Mouse (Mus musculus): ENCODE results near the gene Hrh2. TPM values are rescaled to one million over a fixed set of nuclear protein-coding genes. Genes with fewer than 3 reads are reported as not detected.

The Hrh2 gene
- 0.29 and 0.42 TPM in 2 replicates for polyA plus RNA-seq (2014; fragmentation: Nextera tagmentation; extraction: Ambion mirVana)

DNA sequence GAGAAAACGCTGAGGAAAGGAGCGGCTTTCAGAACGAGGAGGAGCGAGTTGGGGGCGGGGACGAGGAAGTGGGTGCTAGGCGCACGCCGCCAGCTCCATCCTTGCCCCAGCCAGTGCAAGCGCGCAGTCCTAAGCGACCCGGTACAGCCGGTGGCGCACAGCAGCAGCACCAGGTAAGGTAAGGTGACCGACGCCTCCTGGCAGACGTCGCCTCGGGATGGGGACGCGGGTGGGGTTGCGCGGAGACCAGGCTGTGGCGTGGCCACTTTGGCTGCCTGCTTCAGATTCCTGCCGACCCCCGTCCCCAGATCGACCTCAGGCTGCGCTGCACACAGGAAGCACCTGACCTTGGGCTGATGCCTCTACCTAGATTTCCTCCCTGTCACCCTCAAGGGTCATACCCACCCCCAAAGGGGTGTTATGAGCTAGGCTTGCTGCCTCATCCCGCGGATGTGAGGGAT lies at the start of gene Hrh2:
Gene Hrh2 (plus strand): TSS at position 109 of the 461 bp plus-strand sequence.
- Histone ChIP-seq H3K9ac (replicated peaks; ENCODE audit: low read depth, low read length) (no peak within 1 kb of the TSS), H3K9me3 (ENCODE audit: control insufficient read depth, low read depth, low read length) (no peaks in the 10 kb centered on the region), H3K27ac (ENCODE audit: low read length) (no peak within 1 kb of the TSS), H3K36me3 (ENCODE audit: control insufficient read depth, insufficient read depth, low read length) (no peaks in the 10 kb centered on the region), H3K4me3 (ENCODE audit: low read depth, low read length) (peak within 1 kb of the TSS; percentile 24), H3K4me2 (replicated peaks; ENCODE audit: low read depth, low read length) (peak within 1 kb of the TSS; percentile 55), H3K4me1 (ENCODE audit: control insufficient read depth, insufficient read depth, low read length) (no peaks in the 10 kb centered on the region), H3K27me3 (ENCODE audit: control insufficient read depth, insufficient read depth, low read length) (peaks cover 5% of the 10 kb centered on the region; the same call in 1 of the 2 replicates)
- under 1% methylated on average over 31 of the region's 31 CpGs for WGBS
- ATAC-seq (ENCODE audit: insufficient number of reproducible peaks, insufficient read depth, low FRiP score, low read depth) = 0 out of 2 replicates have a peak, but pooled peaks have one; percentile 49

DNA sequence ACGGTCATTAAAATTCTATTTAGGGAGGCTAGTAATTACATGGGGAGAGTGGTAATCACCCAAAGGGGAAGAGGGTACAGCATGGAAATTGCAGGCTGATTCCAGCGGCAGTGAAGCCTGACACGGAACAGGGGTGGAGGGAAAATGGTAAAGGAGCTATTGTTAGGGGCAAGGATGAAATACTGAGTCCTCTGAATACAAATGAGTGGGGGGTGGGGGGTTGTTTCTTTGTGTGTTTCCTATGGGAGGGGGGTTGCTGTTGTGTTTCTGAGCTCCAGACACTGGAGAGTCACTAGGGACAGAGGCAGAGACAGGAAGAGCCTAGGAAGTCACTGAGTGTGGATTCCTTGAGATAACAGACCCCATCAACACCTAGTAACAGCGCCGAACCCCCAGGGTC lies 48.1 kb upstream of the Hrh2 start:
- no peak for ATAC-seq (ENCODE audit: insufficient number of reproducible peaks, insufficient read depth, low FRiP score, low read depth)

DNA sequence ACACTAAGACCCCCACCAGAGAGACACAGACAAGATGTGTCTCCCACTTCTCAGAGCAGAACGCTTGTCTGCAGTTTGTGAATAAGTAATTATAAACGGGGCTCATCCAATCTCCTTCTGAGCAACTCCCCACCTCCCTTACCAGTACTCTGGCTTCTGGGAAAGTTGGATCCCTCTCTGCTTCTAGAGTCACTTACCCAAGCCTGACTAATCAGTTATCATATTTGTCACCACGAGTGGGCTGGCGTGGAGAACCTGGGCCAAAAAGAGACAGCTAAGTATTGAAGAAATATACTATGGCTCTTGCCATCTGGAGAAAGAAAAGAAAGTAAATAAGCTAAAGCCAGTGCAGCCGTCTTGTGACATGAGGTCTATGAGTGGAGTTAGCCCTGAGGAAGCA lies 47.3 kb upstream of the Hrh2 start:
- H3K9me3 ChIP-seq (ENCODE audit: control insufficient read depth, low read depth, low read length) = no peaks in the 10 kb centered on the region
- H3K4me2 ChIP-seq (replicated peaks; ENCODE audit: low read depth, low read length) = no peak overlapping the region
- H3K4me1 ChIP-seq (ENCODE audit: control insufficient read depth, insufficient read depth, low read length) = no peaks in the 10 kb centered on the region
- H3K9ac ChIP-seq (replicated peaks; ENCODE audit: low read depth, low read length) = no peak overlapping the region
- no peaks in the 10 kb centered on the region for H3K36me3 ChIP-seq (ENCODE audit: control insufficient read depth, insufficient read depth, low read length)
- ATAC-seq (ENCODE audit: insufficient number of reproducible peaks, insufficient read depth, low FRiP score, low read depth) = no peak
- WGBS = 66% methylated on average over 5 of the region's 5 CpGs
- no peak overlapping the region for H3K4me3 ChIP-seq (ENCODE audit: low read depth, low read length)
- no peaks in the 10 kb centered on the region for H3K27me3 ChIP-seq (ENCODE audit: control insufficient read depth, insufficient read depth, low read length)
- H3K27ac ChIP-seq (ENCODE audit: low read length) = no peak overlapping the region

More for the DNA sequence above, 48.1 kb upstream of the Hrh2 start:
- H3K27me3 ChIP-seq (ENCODE audit: control insufficient read depth, insufficient read depth, low read length) = no peaks in the 10 kb centered on the region
- no peaks in the 10 kb centered on the region for H3K9me3 ChIP-seq (ENCODE audit: control insufficient read depth, low read depth, low read length)
- H3K27ac ChIP-seq (ENCODE audit: low read length) = no peak overlapping the region
- H3K36me3 ChIP-seq (ENCODE audit: control insufficient read depth, insufficient read depth, low read length) = no peaks in the 10 kb centered on the region
- no peaks in the 10 kb centered on the region for H3K4me1 ChIP-seq (ENCODE audit: control insufficient read depth, insufficient read depth, low read length)
- H3K9ac ChIP-seq (replicated peaks; ENCODE audit: low read depth, low read length) = no peak overlapping the region
- H3K4me2 ChIP-seq (replicated peaks; ENCODE audit: low read depth, low read length) = no peak overlapping the region
- 54% methylated on average over 5 of the region's 5 CpGs for WGBS
- no peak overlapping the region for H3K4me3 ChIP-seq (ENCODE audit: low read depth, low read length)

DNA sequence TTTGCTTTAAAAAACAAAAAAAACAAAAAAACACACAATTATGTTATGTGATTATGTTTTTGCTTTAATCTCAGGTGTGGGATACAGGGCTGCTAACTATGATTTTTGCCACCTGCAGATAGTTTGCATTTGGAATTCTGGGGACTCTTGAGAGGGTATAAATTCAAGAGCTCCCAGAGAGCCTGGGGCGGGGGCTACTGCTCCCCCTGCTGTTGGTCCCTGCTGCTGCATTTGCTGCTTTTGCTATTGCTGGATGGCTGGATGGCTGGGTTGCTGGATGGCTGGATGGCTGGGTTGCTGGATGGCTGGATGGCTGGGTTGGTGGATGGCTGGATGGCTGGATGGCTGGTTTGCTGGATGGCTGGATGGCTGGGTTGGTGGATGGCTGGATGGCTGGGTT lies 44.6 kb upstream of the Hrh2 start:
- Histone ChIP-seq H3K9me3 (ENCODE audit: control insufficient read depth, low read depth, low read length) (no peaks in the 10 kb centered on the region), H3K4me3 (ENCODE audit: low read depth, low read length) (no peak overlapping the region), H3K27me3 (ENCODE audit: control insufficient read depth, insufficient read depth, low read length) (no peaks in the 10 kb centered on the region), H3K4me2 (replicated peaks; ENCODE audit: low read depth, low read length) (no peak overlapping the region), H3K27ac (ENCODE audit: low read length) (no peak overlapping the region), H3K4me1 (ENCODE audit: control insufficient read depth, insufficient read depth, low read length) (no peaks in the 10 kb centered on the region), H3K36me3 (ENCODE audit: control insufficient read depth, insufficient read depth, low read length) (no peaks in the 10 kb centered on the region), H3K9ac (replicated peaks; ENCODE audit: low read depth, low read length) (no peak overlapping the region)
- WGBS = 77% methylated on average over 1 of the region's 1 CpGs
- ATAC-seq (ENCODE audit: insufficient number of reproducible peaks, insufficient read depth, low FRiP score, low read depth) = no peak

DNA sequence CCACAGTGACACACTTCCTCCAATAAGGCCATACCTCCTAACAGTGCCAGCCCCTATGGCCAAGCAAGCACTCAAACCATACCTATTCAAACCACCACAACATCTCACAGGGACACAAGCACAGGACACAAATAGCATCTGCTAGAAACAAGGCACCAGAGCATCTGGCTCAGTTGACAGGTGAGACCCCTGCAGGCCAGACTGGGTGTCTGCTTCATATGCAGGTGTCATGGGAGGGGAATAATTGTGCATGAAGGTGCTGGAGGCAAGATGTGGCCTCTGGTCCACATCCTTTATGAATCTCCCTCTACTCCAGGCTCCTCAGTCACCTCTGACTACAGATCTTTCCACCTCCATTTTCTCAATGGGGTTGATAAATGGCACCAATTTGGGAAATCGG lies 39.5 kb upstream of the Hrh2 start:
- 85% methylated on average over 1 of the region's 1 CpGs for WGBS
- Histone ChIP-seq H3K4me3 (ENCODE audit: low read depth, low read length) (no peak overlapping the region), H3K4me1 (ENCODE audit: control insufficient read depth, insufficient read depth, low read length) (no peaks in the 10 kb centered on the region), H3K27ac (ENCODE audit: low read length) (no peak overlapping the region), H3K9ac (replicated peaks; ENCODE audit: low read depth, low read length) (no peak overlapping the region), H3K36me3 (ENCODE audit: control insufficient read depth, insufficient read depth, low read length) (no peaks in the 10 kb centered on the region), H3K27me3 (ENCODE audit: control insufficient read depth, insufficient read depth, low read length) (no peaks in the 10 kb centered on the region), H3K4me2 (replicated peaks; ENCODE audit: low read depth, low read length) (no peak overlapping the region), H3K9me3 (ENCODE audit: control insufficient read depth, low read depth, low read length) (no peaks in the 10 kb centered on the region)
- ATAC-seq (ENCODE audit: insufficient number of reproducible peaks, insufficient read depth, low FRiP score, low read depth) = no peak

DNA sequence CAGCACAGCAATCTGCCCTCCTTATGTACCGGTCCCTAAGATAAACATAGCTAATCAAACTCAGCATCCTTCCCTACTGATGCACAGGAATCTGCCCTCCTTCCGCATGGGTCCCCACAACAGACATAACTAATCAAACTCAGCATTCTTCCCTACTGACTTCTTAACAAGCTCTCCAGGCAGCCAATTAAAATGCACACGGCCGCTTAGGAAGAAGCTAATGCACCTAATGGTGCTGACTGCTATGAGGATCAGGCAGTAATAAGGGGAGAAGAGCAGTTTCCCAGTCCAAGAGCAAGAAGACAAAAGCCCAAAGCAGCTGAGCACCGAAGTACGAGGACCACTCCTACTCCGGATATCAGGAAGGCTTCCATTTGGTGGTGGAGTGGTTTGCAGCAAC lies 39.0 kb upstream of the Hrh2 start:
- Histone ChIP-seq H3K9me3 (ENCODE audit: control insufficient read depth, low read depth, low read length) (no peaks in the 10 kb centered on the region), H3K4me2 (replicated peaks; ENCODE audit: low read depth, low read length) (no peak overlapping the region), H3K27me3 (ENCODE audit: control insufficient read depth, insufficient read depth, low read length) (no peaks in the 10 kb centered on the region), H3K4me1 (ENCODE audit: control insufficient read depth, insufficient read depth, low read length) (no peaks in the 10 kb centered on the region), H3K36me3 (ENCODE audit: control insufficient read depth, insufficient read depth, low read length) (no peaks in the 10 kb centered on the region), H3K27ac (ENCODE audit: low read length) (no peak overlapping the region), H3K9ac (replicated peaks; ENCODE audit: low read depth, low read length) (no peak overlapping the region), H3K4me3 (ENCODE audit: low read depth, low read length) (no peak overlapping the region)
- no peak for ATAC-seq (ENCODE audit: insufficient number of reproducible peaks, insufficient read depth, low FRiP score, low read depth)
- 57% methylated on average over 7 of the region's 7 CpGs for WGBS

DNA sequence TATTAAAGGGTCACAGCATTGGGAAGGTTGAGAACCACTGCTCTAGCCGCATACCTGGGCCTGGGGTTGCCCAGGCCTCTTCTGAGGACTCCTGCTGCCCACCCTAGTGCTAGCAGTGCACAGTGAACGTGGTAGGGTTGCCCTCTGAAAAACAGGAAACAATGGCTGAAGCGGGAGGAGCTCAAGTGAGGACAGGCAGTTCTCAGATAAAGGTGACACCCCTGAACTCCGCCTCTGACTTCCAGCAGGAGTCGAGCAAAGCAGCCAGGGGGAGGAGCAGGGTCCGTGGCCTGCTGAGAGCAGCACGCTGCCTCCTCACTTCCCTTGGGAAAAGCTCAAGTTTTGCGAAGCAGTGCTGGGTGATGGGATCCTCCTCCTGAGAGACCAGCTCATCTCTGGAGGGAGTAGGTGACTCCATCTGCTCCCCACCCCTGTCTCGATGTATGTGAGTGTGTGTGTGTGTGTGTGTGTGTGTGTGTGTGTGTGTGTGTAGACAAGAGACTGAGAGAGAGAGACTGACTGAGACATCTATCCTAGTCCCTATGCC lies 38.2 kb upstream of the Hrh2 start:
- Histone ChIP-seq H3K4me2 (replicated peaks; ENCODE audit: low read depth, low read length) (no peak overlapping the region), H3K9me3 (ENCODE audit: control insufficient read depth, low read depth, low read length) (no peaks in the 10 kb centered on the region), H3K27me3 (ENCODE audit: control insufficient read depth, insufficient read depth, low read length) (no peaks in the 10 kb centered on the region), H3K9ac (replicated peaks; ENCODE audit: low read depth, low read length) (no peak overlapping the region), H3K36me3 (ENCODE audit: control insufficient read depth, insufficient read depth, low read length) (no peaks in the 10 kb centered on the region), H3K4me1 (ENCODE audit: control insufficient read depth, insufficient read depth, low read length) (no peaks in the 10 kb centered on the region), H3K27ac (ENCODE audit: low read length) (no peak overlapping the region), H3K4me3 (ENCODE audit: low read depth, low read length) (no peak overlapping the region)
- WGBS = 28% methylated on average over 9 of the region's 9 CpGs
- no peak for ATAC-seq (ENCODE audit: insufficient number of reproducible peaks, insufficient read depth, low FRiP score, low read depth)

DNA sequence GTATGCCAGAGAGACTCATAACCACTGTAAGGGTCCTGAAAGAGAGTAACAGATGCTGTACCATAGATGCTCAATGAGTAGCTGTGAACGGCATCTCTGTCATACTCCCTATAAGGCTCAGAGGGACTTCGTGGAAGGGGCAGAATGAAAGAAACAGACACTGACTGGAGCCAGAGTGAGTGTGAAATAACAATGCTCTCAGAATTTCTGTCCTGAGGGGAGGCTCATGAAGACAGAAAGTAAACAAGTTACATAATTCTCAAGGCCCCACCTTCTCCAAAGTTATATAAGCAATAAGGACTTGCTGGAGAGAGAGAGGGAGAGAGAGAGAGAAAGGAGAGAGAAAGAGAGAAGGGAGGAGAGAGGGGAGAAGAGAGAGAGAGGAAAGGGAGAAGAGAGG lies 36.1 kb upstream of the Hrh2 start:
- H3K4me1 ChIP-seq (ENCODE audit: control insufficient read depth, insufficient read depth, low read length) = no peaks in the 10 kb centered on the region
- WGBS = 78% methylated on average over 2 of the region's 2 CpGs
- H3K9me3 ChIP-seq (ENCODE audit: control insufficient read depth, low read depth, low read length) = no peaks in the 10 kb centered on the region
- no peak overlapping the region for H3K27ac ChIP-seq (ENCODE audit: low read length)
- no peak for ATAC-seq (ENCODE audit: insufficient number of reproducible peaks, insufficient read depth, low FRiP score, low read depth)
- no peaks in the 10 kb centered on the region for H3K36me3 ChIP-seq (ENCODE audit: control insufficient read depth, insufficient read depth, low read length)
- no peaks in the 10 kb centered on the region for H3K27me3 ChIP-seq (ENCODE audit: control insufficient read depth, insufficient read depth, low read length)
- H3K9ac ChIP-seq (replicated peaks; ENCODE audit: low read depth, low read length) = no peak overlapping the region
- H3K4me3 ChIP-seq (ENCODE audit: low read depth, low read length) = no peak overlapping the region
- no peak overlapping the region for H3K4me2 ChIP-seq (replicated peaks; ENCODE audit: low read depth, low read length)

DNA sequence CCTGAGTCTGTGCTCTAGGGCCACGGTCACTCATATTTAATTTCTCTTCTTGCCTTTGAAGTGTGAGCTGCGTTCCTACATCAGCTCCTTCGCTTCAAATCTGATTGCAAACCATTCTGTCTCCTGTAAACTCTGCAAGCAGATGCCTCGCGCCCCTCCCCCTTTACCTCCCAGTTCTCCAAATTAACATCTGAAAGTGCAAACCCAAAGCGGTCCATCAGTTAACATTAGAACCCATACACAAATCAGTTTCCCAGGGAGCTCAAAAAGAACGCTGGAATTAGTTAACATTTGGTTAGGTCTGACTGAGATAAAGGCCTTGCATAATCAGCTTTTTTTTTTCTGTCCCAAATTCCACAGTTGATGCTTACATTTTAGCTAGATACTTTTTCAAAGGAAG lies 32.7 kb upstream of the Hrh2 start:
- 17% methylated on average over 7 of the region's 7 CpGs for WGBS
- Histone ChIP-seq H3K9ac (replicated peaks; ENCODE audit: low read depth, low read length) (no peak overlapping the region), H3K4me2 (replicated peaks; ENCODE audit: low read depth, low read length) (no peak overlapping the region)

More for the DNA sequence above, 32.7 kb upstream of the Hrh2 start:
- H3K4me3 ChIP-seq (ENCODE audit: low read depth, low read length) = no peak overlapping the region
- H3K27ac ChIP-seq (ENCODE audit: low read length) = no peak overlapping the region
- H3K4me1 ChIP-seq (ENCODE audit: control insufficient read depth, insufficient read depth, low read length) = no peaks in the 10 kb centered on the region
- no peaks in the 10 kb centered on the region for H3K27me3 ChIP-seq (ENCODE audit: control insufficient read depth, insufficient read depth, low read length)
- no peak for ATAC-seq (ENCODE audit: insufficient number of reproducible peaks, insufficient read depth, low FRiP score, low read depth)
- H3K9me3 ChIP-seq (ENCODE audit: control insufficient read depth, low read depth, low read length) = no peaks in the 10 kb centered on the region
- H3K36me3 ChIP-seq (ENCODE audit: control insufficient read depth, insufficient read depth, low read length) = no peaks in the 10 kb centered on the region

Data from stomach, embryonic 14.5 days (tissue).